Mouse (Mus musculus) kidney, postnatal 14 days (tissue): ENCODE measurements around the gene Lrrc71.

Experiments
- DNase-seq: peaks from one replicate; pipeline ENCODE4 v3.0.0; 2022; ENCODE audit warnings: mixed read lengths

Lrrc71 gene

GRCm38 (mm10) chr3:87748431-87748830 lies at the start of gene Lrrc71:
Gene Lrrc71, minus strand, starts transcription at chr3:87748625.
- peak; percentile 62 for DNase-seq

- DNase-seq: peak; percentile 61
These were observed 48.4 kb upstream of the Lrrc71 start, which contains the start of gene Insrr for GRCm38 (mm10) chr3:87796736-87797334. Gene Insrr, plus strand, starts transcription at chr3:87796951.

GRCm38 (mm10) chr3:87795336-87796277 lies 47.2 kb upstream of the Lrrc71 start:
- peak; percentile 73 for DNase-seq

GRCm38 (mm10) chr3:87794922-87795325 lies 46.5 kb upstream of the Lrrc71 start, which contains the start of gene Ntrk1:
Gene Ntrk1, minus strand, starts transcription at chr3:87795162.
- no peak for DNase-seq

- no peak for DNase-seq
These were observed 41.3 kb upstream of the Lrrc71 start for GRCm38 (mm10) chr3:87789768-87790167.

- no peak for DNase-seq
These were observed 40.8 kb upstream of the Lrrc71 start for GRCm38 (mm10) chr3:87789248-87789647.

GRCm38 (mm10) chr3:87785626-87786214 lies 37.3 kb upstream of the Lrrc71 start:
- no peak for DNase-seq

GRCm38 (mm10) chr3:87785156-87785555 lies 36.7 kb upstream of the Lrrc71 start:
- no peak for DNase-seq

GRCm38 (mm10) chr3:87783282-87784023 lies 35.0 kb upstream of the Lrrc71 start:
- no peak for DNase-seq

- DNase-seq: no peak
These were observed 30.7 kb upstream of the Lrrc71 start for GRCm38 (mm10) chr3:87779086-87779485.

GRCm38 (mm10) chr3:87778283-87778682 lies 29.9 kb upstream of the Lrrc71 start:
- DNase-seq: peak; percentile 56

- peak; percentile 76 for DNase-seq
These were observed 22.7 kb upstream of the Lrrc71 start for GRCm38 (mm10) chr3:87771088-87771487.

GRCm38 (mm10) chr3:87770280-87770679 lies 21.9 kb upstream of the Lrrc71 start:
- DNase-seq: peak; percentile 71

- DNase-seq: no peak
These were observed 21.1 kb upstream of the Lrrc71 start for GRCm38 (mm10) chr3:87769506-87769905.

- peak; percentile 94 for DNase-seq
These were observed 20.4 kb upstream of the Lrrc71 start for GRCm38 (mm10) chr3:87768844-87769243.

- DNase-seq: no peak
These were observed 20.0 kb upstream of the Lrrc71 start for GRCm38 (mm10) chr3:87768431-87768830.

- peak; percentile 79 for DNase-seq
These were observed 19.3 kb upstream of the Lrrc71 start for GRCm38 (mm10) chr3:87767764-87768163.

GRCm38 (mm10) chr3:87766284-87766667 lies 17.9 kb upstream of the Lrrc71 start:
- DNase-seq: no peak

- no peak for DNase-seq
These were observed 17.3 kb upstream of the Lrrc71 start for GRCm38 (mm10) chr3:87765631-87766283.

- peak; percentile 84 for DNase-seq
These were observed 16.7 kb upstream of the Lrrc71 start for GRCm38 (mm10) chr3:87765091-87765490.

GRCm38 (mm10) chr3:87764506-87764905 lies 16.1 kb upstream of the Lrrc71 start:
- peak; percentile 65 for DNase-seq

GRCm38 (mm10) chr3:87763683-87764289 lies 15.4 kb upstream of the Lrrc71 start:
- DNase-seq: peak; percentile 91
